Mouse (Mus musculus): ENCODE data around the gene Zfp326. TPM values are rescaled to one million over a fixed set of nuclear protein-coding genes. Genes with fewer than 3 reads are reported as not detected.

The Zfp326 gene
- total RNA-seq (2015), result 33.9 and 38.5 TPM in 2 replicates
- 26.1 and 37.4 TPM in 2 replicates for total RNA-seq (2017)

DNA sequence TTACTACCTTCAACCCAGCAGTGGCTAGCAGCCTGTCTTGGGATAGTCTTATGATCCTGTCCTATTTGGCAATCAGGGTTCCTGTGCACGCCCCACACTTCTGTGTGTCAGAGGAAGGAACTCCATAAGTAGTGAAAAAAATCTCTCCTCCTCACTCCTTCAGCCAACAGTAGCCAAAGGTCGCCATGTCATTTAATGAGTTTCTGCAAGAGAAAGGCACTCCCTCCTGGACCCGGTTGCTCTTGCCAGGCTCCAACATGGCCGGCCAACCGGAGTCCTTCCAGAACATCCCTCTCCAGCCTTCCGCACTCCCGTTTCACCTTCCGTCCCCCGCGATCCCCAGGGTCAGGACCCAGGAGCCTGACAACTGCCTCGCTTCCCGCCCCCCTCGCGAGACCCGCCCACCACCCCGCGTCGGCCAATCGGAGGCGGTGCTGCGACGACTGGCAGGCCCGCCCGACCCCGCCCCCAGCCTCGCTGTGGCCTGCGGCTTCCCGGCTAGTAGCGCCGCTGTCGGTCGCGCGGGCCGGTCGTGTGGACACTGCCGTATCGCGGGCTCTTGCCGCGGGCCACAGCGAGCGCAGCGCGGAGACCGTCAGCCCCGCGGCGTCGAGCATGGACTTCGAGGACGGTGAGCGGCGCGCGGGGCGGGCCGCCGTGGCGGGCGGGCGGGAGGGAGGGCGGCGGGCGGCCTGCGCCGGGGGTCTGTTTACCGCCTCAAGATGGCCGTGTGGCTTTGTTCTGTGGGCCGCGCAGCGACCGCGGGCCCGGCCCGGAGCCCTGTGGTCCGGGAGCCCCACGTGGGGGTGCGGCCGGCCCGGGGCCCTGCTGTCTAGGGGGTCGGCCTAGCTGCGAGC lies at the start of gene Zfp326:
Gene Zfp326, plus strand, starts transcription at position 498 of the 857 bp plus-strand sequence.
- peak; percentile 84 for ATAC-seq (replicated peaks; ENCODE audit: poor library complexity)

DNA sequence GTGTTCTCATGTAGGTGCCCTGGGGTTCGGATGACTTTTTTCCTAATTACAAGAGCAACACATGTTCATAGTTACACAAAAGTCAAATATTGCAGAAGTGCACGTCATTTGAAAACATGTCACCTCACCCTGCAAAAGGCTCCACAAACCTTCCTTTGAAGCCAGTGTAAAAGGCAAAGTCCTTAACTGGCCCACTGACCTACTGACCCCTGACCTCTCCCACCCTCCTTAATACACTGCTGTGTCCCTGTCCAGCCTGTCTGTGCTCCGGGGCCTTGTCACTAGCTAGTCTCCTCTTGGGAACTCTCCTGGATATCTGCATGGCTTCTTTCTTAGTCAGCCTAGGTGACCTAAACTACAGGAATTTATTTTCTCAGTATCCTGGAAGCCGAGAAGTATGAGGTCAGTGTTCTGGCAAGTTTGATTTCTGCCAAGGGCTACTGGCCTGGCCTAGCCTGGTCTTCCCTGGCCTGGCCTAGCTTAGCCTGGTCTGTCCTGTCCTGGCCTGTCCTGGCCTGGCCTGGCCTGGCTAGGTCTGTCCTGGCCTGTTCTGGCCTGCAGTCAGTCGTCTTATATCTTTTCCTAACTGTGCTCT lies 49.4 kb upstream of the Zfp326 start:
- ATAC-seq (replicated peaks; ENCODE audit: poor library complexity), result no peak

DNA sequence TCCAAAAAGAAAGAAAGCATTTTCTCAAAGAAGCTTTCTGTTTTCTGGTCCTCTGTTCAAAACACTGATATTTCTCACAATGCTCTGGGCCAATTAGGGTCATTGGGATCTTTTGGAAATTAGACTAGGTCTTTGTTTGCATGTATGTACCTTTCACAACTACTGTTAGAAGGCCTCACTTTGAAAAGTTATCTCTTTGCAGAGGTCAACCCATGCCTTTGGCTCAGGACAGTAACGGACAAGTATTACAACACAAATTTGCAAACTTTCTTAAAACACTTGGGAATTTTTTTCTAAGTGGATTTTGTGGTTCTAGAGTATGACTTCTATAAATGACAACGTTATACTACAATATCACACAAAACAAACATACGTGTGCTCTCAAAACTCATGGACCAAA lies 48.3 kb upstream of the Zfp326 start:
- ATAC-seq (replicated peaks; ENCODE audit: poor library complexity), result no peak

DNA sequence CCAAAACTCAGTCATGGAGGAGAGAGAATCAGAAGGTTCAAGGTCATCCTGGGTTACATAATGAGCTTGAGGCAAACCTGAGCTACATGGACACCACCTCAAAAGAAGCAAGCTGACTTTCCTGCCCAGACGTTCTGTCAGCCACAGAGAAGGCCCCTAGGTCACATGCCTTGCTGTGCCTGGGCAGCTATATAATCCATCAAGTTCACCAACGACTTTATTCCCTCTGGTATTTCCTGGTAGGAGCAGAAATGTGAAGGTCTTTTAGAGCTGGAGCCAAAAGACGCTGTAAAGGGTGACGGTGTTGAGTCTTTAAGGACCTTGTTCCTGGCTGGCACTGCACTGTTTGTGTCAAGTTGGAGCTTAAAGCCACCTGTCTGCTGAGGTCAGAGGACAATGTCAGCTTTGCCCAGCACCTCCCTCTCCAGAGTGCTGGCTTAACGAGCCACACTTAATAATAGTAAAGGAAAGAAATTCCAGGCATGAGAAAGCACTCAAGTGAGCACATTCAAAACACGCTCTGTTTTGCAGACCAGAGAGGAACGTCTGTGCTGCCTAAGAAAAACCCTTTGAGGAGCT lies 47.3 kb upstream of the Zfp326 start:
- no peak for ATAC-seq (replicated peaks; ENCODE audit: poor library complexity)

DNA sequence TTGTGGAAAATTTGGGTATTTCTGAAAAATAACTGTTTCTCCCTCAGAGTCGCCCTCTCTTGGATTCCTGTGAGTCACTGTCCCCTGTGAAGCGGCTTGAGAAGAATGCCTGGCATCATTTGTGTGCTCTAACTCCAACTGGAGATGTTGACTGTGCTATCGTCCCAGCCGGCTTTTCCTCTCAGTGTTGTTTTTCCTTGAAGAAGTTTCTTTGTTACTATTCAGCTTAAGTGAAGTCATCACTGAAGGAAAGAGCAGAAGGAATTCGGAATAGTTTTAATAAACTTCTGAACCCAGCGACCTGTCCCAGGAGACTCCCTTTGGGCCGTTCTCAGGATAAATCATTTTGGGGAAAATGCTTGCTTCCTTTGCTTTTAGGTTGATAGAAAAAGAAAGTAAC lies 44.2 kb upstream of the Zfp326 start:
- no peak for ATAC-seq (replicated peaks; ENCODE audit: poor library complexity)

- peak; percentile 55 for ATAC-seq (replicated peaks; ENCODE audit: poor library complexity)
Observed at GRCm38 (mm10) chr5:105833923-105834322, 42.4 kb upstream of the Zfp326 start.

DNA sequence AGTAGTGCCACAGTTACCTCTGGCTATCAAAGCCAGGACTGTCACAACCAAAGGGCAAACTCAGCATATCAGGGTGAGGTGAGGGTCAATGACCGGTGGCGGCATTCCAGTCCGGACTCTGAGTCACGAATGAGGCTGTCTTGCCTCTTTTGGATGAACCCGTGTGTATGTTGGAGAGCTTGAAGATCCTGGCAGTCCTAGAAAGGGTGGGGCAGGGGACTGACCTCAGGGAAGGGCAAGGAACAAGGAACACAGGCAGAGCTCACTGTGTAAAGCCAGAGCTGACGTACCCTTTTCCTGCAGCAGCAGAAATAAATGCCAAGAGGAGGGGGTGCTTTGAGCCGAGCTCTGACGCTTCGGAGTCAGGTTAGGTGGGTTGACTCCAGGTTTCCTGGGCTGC lies 40.4 kb upstream of the Zfp326 start:
- no peak for ATAC-seq (replicated peaks; ENCODE audit: poor library complexity)

- ATAC-seq (replicated peaks; ENCODE audit: poor library complexity), result peak; percentile 65
Observed at GRCm38 (mm10) chr5:105839740-105840310, 36.5 kb upstream of the Zfp326 start.

GRCm38 (mm10) chr5:105844044-105844753 lies 32.2 kb upstream of the Zfp326 start:
- peak; percentile 84 for ATAC-seq (replicated peaks; ENCODE audit: poor library complexity)

DNA sequence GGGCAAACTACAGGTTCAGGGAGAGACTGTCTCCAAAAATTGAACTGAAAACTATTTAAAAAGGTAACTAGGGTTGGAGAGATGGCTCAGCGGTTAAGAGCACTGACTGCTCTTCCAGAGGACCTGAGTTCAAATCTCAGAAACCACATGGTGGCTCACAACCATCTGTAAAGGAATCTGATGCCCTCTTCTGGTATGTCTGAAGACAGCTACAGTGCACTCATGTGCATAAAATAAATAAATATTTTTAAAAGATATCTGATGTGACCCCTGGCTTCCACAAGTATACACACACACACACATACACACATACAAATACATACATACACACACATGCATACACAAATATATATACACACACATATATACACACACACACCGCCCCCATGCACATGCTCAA lies 31.3 kb upstream of the Zfp326 start:
- ATAC-seq (replicated peaks; ENCODE audit: poor library complexity), result no peak

DNA sequence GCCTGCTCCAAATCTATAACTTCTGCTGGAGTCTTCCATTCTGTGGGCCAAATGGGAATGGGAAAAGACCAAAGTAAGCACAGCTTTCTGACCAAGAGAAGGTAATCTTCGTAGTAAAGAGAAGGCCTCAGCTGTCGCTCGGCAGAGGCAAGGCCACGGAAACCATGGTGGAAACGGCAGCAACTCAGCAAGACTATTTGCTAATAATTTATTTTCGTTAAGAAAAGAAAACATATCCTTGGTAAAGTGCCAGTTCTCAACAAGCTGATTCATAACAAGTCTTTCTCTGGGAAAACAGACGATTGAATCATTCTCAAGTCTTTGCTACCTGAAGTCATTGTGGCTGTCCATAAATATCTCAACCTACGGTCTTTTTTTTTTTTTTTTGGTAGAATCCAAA lies 28.6 kb upstream of the Zfp326 start:
- no peak for ATAC-seq (replicated peaks; ENCODE audit: poor library complexity)

DNA sequence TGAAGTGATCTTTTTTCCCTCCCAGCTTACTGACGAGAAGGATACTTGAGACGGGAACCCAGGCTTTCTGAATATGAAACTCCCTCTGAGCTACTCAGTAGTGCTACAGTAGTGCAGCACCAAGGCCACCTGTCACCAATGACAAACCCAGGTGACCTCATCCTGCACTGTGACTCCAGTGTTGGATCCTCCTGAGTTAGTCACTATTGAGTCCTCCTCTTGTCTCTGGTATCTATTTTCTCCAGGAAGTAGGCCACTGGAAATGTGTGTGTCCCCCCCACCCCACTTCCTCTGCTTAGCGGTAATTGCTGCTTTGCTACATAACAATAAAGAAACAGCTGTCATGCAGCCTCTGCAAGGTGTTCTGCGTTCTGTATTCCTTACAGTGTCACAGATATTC lies 27.1 kb upstream of the Zfp326 start:
- peak; percentile 51 for ATAC-seq (replicated peaks; ENCODE audit: poor library complexity)

- ATAC-seq (replicated peaks; ENCODE audit: poor library complexity), result peak; percentile 48
Observed at GRCm38 (mm10) chr5:105849643-105850042, 26.7 kb upstream of the Zfp326 start.

DNA sequence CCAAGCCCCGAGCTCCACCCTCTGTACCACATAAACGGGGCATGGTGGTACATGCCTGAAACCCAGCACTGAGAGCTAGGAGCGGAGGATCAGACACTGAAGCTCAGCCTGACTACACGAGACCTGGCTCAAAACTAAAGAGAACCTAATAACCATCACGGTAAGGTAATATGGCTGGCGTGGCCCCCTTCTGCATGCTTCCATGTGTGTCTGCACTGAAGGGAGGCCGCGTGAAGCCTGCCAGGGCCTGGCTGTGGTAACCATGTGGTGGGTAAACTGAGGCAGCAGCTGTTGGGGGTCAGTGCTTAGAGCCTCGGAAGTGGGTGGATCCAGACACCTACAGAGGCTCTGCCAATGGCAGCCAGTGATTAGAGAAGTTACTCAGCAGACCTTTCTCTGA lies 23.1 kb upstream of the Zfp326 start:
- ATAC-seq (replicated peaks; ENCODE audit: poor library complexity), result no peak

- ATAC-seq (replicated peaks; ENCODE audit: poor library complexity), result no peak
Observed at GRCm38 (mm10) chr5:105857486-105857885, 18.9 kb upstream of the Zfp326 start.

- ATAC-seq (replicated peaks; ENCODE audit: poor library complexity), result no peak
Observed at GRCm38 (mm10) chr5:105858754-105859694, 17.3 kb upstream of the Zfp326 start.

GRCm38 (mm10) chr5:105859716-105860460 lies 16.5 kb upstream of the Zfp326 start:
- ATAC-seq (replicated peaks; ENCODE audit: poor library complexity), result no peak

GRCm38 (mm10) chr5:105860461-105860835 lies 15.9 kb upstream of the Zfp326 start:
- ATAC-seq (replicated peaks; ENCODE audit: poor library complexity), result no peak

DNA sequence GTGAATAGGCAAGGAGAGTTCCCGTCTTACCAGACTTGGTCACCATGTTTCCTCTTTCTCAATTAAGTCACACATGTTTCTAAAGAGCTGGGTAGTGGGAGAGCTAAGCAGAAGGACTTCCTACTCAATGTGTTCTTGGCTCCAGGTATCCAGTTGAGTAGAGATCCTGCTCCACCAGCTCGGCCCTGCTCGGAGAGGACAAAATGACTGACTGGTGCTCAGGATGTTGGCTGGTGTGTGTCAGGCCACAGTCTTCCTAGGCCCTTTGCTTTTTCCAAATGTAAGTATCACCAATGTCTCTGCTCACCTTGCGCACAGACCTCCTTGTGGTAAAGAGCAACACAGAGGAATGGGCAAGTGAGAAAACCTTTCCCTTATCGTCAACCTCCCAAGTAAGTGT lies 14.7 kb upstream of the Zfp326 start:
- no peak for ATAC-seq (replicated peaks; ENCODE audit: poor library complexity)

Data from megakaryocyte progenitor cell, adult 5-6 weeks (primary cell).